Mouse (Mus musculus): ENCODE measurements around the gene Trpm2.

The Trpm2 gene

DNA sequence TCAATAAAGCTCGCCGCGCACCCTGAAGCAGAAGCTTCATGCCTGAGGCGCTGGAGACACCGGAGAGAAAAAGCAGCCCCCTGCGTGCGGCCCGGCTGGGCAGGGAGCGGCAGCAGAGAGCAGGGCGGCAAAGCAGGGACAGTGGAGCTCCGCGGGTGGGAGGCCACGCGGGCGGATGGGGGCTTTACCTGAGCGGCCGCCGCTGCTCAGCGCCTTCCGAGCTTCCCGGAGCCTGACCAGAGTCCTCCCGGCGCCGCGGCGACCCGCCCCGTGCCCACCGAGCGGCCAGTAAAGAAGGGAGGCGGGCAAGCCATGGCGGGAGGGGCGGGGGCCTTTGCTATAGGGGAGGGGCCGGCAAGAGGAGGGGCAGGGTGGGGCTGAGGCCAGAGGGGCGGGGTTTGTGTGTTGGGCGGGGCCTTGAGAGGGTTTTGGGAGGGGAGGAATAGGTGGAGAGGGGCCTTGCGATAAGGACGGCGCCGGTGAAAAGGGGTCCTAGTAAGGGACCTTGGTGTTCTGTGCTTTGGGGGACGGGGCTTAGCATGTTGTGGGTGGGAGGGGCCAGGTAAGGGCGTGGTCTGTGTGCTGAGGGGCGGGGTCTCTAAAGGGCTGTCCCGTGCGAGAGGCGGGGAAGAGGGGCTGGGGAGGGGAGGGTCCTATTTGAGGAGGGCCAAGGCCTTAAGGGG, 68.0 kb downstream of the Trpm2 start, which contains the start of gene Lrrc3:
Gene Lrrc3 (minus strand): TSS at position 326 of the 683 bp plus-strand sequence.
- DNase-seq = peak; percentile 94

- DNase-seq = peak; percentile 90
Observed at GRCm38 (mm10) chr10:77901871-77902210, 68.5 kb downstream of the Trpm2 start.

DNA sequence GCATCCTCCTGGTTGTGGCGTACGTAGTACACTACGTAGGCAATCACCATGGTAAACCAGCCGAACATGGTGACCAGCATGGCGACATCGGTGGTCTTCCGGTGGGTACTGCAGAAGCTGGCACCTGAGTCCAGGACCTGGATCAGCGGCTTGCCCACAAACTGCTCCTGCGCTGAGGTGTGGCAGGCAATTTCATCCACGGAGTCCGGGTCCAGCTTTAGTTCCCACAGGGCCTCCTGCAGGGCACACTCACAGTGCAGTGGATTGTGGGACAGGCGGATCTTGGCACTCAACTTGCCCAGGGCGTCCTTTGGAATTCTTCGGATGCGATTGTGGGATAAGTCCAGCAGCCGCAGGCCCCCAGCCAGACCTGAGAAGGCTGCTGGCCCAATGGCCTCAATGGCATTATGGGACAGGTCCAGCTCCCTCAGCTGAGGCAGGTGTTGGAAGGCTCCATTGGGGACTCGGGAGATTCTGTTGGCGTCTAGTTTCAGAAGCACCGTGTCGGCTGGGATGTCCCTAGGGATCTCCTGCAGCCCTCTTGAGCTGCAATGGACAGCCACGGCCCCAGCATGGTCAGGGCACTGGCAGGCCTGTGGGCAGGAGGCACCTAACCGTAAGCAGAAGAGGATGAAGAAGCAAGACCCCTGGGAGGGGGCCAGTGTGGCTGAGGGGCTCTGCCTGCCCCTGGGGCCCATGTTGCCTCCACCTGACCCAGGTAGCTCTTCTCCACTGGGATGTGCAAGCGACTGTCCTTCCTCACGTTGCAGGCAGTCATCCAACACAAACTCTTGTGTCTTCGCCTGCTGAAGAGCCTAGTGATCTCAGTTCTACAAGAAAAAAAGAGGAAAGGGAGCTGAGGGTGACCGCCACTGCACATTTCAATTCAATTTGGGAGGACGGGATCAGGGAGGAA, 69.2 kb downstream of the Trpm2 start:
- DNase-seq = peak; percentile 90

DNA sequence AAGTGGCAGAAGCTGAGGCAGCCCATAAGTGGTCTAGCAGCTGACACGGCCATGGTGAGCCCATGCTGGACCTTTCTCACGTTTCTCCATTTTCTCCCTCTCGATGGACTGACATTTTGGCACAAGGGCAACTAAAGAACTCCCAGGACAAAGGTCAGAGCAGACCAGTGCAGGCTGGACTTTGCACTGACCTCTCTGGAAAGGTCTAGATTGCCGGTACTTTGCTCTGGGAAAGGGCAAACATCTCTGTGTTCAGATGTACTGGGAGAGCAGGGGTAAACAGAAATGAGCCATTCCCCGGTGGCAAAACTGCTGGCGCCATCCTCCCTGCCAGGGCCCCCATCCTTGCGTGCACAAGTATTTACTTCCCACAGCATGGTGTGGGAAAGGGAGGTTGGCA, 70.2 kb downstream of the Trpm2 start:
- DNase-seq = no peak

GRCm38 (mm10) chr10:77895562-77895961, 74.8 kb downstream of the Trpm2 start:
- no peak for DNase-seq

DNA sequence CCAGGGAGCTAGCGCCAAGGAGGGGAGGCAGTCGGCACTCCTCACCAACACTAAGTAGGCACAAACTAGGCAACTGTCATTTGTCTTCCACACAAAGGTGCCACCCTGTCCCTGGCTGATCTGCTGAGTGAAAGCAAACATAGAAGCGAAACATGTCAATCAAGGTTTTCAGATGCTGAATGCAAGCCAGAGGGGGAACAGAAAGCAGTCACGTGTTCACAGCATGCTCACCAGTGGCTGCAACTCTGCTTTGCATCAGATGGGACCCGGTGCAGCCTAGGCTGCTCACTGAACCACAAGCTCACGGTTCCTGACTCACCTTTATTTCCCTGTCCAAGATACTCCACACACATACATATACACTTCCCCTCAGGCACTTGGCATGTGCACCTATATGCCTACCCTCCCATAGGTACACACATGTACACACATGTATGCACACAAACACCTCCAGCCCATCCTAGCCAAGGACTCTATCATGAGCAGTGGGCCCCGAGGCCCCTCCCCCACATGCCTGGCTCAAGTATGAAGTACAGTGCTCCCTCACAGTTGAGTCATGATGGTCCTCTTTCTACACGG, 79.3 kb downstream of the Trpm2 start:
- DNase-seq = no peak

DNA sequence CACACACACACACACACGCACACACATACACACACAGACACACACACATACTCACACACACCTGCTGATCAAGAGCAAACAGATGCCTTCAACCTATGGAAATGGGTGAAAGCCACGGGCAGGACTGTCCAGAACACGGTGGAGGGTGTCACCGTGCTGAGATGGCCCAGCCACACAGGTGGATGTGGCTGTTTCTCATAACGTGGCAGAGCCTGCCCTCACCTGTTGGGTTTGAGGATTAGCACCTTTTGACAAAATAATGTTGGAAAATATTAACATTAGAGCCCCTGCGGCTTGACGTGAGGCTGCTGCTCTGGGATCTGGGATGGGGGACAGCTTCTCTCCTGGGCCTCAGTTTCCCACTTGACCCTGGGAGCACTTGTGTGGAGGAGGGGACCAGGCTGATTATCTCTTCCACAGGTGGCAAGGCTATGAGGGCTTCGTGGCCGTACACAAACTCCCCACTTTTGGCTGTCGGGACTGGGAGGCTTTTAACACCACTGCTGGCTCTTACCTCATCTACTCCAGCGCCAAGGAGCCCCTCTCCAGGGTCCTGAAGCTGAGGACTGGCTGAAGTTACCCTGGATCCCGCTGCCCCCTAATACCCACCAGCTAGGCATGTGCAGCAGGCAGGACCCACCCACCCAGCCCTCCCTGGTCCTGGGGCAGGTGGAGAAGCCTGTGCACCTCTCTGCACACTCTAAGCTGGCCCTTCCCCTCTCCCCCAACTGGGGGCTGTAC, 84.2 kb downstream of the Trpm2 start:
- DNase-seq = no peak

- DNase-seq = no peak
Observed at GRCm38 (mm10) chr10:77882553-77882952, 87.8 kb downstream of the Trpm2 start.

DNA sequence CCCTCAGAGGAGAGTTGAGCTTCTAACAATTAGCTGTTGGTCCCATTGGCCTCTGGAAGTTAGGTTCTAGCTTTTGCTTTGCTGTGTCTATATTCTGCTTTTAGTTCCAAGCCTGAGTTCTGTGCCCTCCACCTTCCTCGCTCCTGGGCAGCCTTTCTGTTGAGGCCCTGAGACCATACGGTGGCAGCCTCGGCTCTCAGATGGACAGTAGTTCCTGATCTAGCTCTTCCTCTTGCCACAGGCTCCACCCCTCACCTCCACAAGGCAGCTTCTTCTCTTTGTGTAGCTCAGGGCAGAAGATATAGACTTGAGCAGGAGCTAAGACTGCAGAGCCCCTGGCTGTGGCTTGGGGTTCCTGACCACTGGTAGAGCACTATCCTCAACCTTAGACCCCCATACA, 90.1 kb downstream of the Trpm2 start:
- DNase-seq = no peak

DNA sequence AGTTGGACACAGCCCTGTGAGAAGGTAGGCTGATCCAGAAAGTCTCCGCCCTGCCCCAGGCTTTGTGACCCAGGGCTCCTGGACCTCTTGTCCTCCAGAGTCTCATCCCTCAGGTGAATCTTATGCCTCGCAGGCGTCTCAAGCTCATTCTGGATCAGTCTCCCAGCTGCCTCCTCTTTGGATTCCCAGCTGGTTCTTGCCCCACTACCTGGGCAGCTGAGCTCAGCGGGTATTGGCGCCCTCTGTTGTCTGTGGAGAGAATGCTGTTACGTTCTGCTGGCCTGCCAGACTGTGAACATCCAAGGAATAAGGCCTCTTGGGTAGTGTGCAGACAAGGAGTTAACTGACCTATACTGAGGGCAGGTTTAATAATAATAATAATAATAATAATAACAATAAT, 91.4 kb downstream of the Trpm2 start:
- DNase-seq = no peak

- DNase-seq = no peak
Observed at GRCm38 (mm10) chr10:77869651-77870050, 100.7 kb downstream of the Trpm2 start.

DNA sequence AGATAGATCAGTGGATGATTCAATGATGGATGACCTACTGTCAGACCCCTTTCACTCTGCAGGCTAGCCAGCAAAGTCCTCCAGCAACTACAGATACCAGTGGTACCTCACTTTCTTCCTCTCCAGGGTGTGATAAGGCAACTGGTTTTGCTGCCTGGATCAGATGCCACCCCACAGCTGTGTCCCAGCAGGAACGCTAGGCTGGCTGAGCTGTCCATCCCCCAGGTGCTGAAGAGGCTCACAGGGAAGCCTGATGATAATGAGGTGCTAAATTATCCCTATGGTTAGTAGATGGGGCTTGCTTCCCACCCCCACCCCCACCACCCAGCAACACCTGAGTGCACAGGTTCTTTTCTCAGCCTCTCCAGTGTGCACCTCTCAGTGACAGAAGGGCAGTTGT, 102.8 kb downstream of the Trpm2 start:
- no peak for DNase-seq

- no peak for DNase-seq
Observed at GRCm38 (mm10) chr10:77864762-77865143, 105.6 kb downstream of the Trpm2 start.

DNA sequence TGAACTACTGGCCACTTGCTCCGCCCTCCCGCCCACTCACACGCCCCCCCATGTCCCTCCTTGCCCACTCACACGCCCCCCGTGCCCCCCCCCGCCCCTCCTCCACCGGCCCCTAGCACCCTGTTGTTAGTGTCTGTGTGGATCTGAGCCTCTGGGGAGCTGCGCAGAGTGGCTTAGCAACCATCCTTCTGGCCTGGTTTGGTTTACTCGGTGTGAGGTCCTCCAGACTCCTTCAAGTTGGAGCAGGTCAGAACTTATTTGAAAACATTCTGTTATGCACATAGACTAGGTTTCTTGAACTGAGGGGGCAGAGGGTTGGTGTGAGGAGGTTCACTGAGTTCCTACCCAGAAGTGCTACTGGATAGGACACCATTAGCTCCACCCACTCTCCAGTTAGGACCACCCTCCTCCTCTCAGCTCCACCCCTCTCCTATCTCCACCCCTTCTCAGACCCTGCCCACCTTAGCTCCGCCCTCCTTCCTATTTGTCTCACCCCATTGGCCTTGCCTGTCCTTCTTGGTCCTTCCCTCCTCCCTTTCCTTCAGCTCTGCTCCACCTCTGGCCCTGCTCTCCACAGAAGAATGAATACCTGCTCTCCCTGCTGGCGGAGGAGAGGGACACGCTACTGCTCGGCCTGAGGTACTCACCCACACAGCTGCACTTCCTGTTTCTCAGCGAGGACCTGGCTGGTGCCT, 106.1 kb downstream of the Trpm2 start:
- peak; percentile 91 for DNase-seq

DNA sequence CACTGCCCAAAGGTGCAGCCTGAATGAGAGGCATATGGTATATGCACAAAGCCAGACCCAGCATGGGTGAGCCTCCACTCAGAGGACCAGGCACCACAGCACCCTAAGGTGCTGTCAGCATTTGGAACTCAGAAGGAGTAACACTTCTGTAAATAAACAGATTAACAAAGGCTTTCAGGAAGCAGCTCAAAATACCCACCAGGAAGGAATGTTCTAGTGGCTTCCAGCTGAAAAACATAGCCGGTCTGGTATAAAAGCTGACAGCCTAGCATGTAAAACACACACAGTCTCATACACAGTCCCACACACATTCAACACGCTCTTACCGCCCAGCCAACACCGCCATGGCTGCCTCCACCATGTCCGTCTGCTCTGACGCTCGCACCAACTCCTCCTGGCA, 108.7 kb downstream of the Trpm2 start, which contains the start of gene Gm3285:
Gene Gm3285 (plus strand): TSS at position 301 of the 400 bp plus-strand sequence.
- no peak for DNase-seq
